Mouse (Mus musculus): ENCODE results near the gene Tubb2b. TPM values are rescaled to one million over a fixed set of nuclear protein-coding genes. Genes with fewer than 3 reads are reported as not detected.
"Not testable (repeated sequence)": the region's sequence is repeated elsewhere in the genome, so short reads cannot be mapped to it uniquely, and the experiment has no call there.

The Tubb2b gene
- polyA plus RNA-seq, 1 experiment from 2014 or later = 56.8 TPM

DNA sequence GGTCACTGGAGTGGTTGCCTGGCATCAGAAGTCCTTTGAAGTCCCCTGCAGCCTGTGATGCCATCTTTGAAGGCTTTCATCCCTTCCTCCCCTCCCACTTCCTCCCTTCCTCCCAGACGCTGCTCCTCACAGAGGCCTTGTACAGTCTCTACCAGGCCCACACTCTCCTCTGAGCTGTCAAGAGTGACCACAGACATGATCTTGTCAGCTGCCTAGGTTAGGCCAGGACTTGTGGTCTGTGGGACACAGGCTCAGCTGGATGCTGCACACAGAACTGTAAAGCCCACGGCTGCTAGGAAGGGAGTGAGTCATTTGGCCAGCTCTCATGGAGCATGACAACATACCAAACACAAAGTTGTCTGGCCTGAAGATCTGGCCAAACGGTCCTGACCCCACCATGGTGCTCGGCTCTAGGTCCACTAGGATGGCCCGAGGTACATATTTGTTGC lies 42.0 kb downstream of the Tubb2b start:
- H3K4me3 ChIP-seq (ENCODE audit: low read length); H3K36me3 ChIP-seq (ENCODE audit: control insufficient read depth, insufficient read depth); H3K9me3 ChIP-seq (replicated peaks; ENCODE audit: control insufficient read depth, low read length); H3K27ac ChIP-seq (ENCODE audit: low read length); H3K27me3 ChIP-seq (ENCODE audit: control insufficient read depth, insufficient read depth, low read length); H3K9ac ChIP-seq (ENCODE audit: low read length); H3K4me2 ChIP-seq (ENCODE audit: low read depth, low read length); ATAC-seq (replicated peaks; ENCODE audit: extremely low read depth, insufficient read depth, low FRiP score): not testable (repeated sequence)
- WGBS = 59% methylated on average over 5 of the region's 5 CpGs
- peaks cover 13% of the 10 kb centered on the region for H3K4me1 ChIP-seq (ENCODE audit: control insufficient read depth, insufficient read depth, low read length)

DNA sequence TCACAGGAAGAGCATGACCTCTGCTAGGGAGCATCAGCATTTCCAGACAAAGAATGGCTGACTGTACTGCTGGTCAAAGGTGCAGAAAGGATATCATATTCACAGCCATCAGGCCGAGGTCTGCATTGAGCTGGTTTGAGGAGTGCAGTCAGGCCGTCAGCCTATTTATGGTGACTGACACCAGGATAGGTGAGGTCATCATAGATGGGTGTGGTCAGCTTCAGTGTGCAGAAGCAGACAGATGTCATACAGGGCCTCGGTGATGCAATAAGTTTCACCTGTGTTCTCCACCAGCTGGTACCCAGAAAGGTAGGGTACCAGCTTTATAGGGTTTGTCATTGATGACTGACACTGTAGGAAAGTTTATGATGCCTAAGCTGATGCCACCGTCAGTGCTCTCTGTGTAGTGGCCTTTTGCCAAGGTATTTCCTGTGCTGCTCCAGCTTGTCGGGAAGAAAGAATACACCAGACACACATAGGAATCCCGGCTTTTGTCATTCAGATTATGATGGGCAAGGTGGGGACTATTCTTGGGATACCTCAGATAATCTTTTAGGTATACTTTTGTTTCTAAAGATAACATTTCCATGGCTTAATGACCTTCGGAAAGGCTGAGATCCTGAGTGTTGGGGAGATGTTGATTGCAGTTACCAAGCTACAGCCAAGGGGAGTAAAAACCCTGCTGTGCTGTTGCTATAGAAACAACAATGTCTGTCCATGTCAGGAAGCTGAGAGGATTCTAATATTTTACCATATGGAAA lies 43.0 kb downstream of the Tubb2b start:
- Histone ChIP-seq H3K27me3 (ENCODE audit: control insufficient read depth, insufficient read depth, low read length) (no peaks in the 10 kb centered on the region), H3K4me1 (ENCODE audit: control insufficient read depth, insufficient read depth, low read length) (peaks cover 13% of the 10 kb centered on the region), H3K4me2 (ENCODE audit: low read depth, low read length) (no peak overlapping the region), H3K27ac (ENCODE audit: low read length) (peak overlapping the region; percentile 9; the same call in 1 of the 2 replicates), H3K36me3 (ENCODE audit: control insufficient read depth, insufficient read depth) (no peaks in the 10 kb centered on the region), H3K4me3 (ENCODE audit: low read length) (no peak overlapping the region), H3K9me3 (replicated peaks; ENCODE audit: control insufficient read depth, low read length) (no peaks in the 10 kb centered on the region), H3K9ac (ENCODE audit: low read length) (no peak overlapping the region)
- WGBS = 24% methylated on average over 7 of the region's 7 CpGs
- ATAC-seq (replicated peaks; ENCODE audit: extremely low read depth, insufficient read depth, low FRiP score) = no peak; the same call in 1 of the 2 replicates

DNA sequence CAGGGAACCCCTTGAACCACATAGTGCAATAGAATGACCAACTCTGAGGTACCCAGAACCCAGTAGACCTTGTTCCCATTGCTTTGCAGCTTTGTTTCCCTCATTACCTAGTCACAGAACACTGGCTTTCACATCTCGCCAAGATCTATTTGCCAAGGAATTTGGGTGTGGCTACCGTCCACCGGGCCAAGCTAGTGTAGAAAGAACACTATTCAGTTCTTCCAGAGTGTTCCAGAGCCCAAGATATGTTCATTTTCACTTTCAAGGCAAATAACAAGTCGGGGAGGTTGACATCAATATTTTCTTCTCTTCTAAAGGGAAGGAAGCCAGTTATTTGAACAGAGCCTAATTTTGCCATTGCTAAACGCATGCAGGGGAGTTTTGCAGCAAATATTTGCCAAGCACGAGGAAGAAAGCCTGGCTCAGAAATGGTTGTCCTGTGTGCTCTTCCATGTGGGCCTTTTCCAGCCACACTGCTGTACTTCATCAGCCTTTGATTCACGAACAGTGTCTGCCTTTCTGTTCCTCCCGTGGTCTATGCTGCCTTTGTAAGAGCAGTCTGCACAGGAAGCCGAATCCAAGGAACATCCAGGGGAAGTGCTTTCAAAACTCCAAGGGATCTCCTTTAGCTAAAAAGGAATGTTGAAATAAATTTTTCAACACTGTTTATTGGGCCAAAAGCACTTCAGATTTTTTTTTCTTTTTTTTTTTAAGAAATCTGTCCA lies 46.1 kb downstream of the Tubb2b start:
- WGBS = 58% methylated on average over 9 of the region's 9 CpGs
- H3K9me3 ChIP-seq (replicated peaks; ENCODE audit: control insufficient read depth, low read length) = no peaks in the 10 kb centered on the region
- ATAC-seq (replicated peaks; ENCODE audit: extremely low read depth, insufficient read depth, low FRiP score) = no peak
- no peak overlapping the region; the same call in 1 of the 2 replicates for H3K27ac ChIP-seq (ENCODE audit: low read length)
- H3K4me3 ChIP-seq (ENCODE audit: low read length) = no peak overlapping the region
- H3K9ac ChIP-seq (ENCODE audit: low read length) = no peak overlapping the region
- H3K4me2 ChIP-seq (ENCODE audit: low read depth, low read length) = no peak overlapping the region
- no peaks in the 10 kb centered on the region for H3K36me3 ChIP-seq (ENCODE audit: control insufficient read depth, insufficient read depth)
- H3K27me3 ChIP-seq (ENCODE audit: control insufficient read depth, insufficient read depth, low read length) = no peaks in the 10 kb centered on the region
- H3K4me1 ChIP-seq (ENCODE audit: control insufficient read depth, insufficient read depth, low read length) = peaks cover 13% of the 10 kb centered on the region

DNA sequence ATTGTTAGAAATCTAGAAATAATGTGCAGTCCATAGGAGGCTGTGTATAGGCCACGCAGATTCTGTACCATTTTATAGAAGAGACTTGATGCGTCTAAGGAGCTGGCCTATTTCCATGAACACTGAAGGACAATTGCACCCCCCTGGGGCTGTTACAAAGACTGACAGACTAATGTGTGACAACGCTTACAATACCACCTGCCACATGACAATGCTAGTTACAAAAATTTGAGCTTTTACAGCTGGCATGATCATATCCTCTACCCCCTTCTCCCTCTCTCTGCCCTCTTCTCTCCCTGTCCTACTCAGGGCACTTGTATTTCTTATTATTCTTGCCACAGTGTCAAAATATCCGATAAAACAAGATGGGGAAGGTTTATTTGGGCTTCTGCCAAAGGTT lies 48.3 kb downstream of the Tubb2b start:
- Histone ChIP-seq H3K27me3 (ENCODE audit: control insufficient read depth, insufficient read depth, low read length) (no peaks in the 10 kb centered on the region), H3K36me3 (ENCODE audit: control insufficient read depth, insufficient read depth) (no peaks in the 10 kb centered on the region), H3K4me2 (ENCODE audit: low read depth, low read length) (no peak overlapping the region), H3K9ac (ENCODE audit: low read length) (no peak overlapping the region), H3K4me3 (ENCODE audit: low read length) (no peak overlapping the region), H3K4me1 (ENCODE audit: control insufficient read depth, insufficient read depth, low read length) (peaks cover 11% of the 10 kb centered on the region), H3K27ac (ENCODE audit: low read length) (no peak overlapping the region), H3K9me3 (replicated peaks; ENCODE audit: control insufficient read depth, low read length) (no peaks in the 10 kb centered on the region)
- ATAC-seq (replicated peaks; ENCODE audit: extremely low read depth, insufficient read depth, low FRiP score) = no peak
- WGBS = 79% methylated on average over 4 of the region's 4 CpGs

DNA sequence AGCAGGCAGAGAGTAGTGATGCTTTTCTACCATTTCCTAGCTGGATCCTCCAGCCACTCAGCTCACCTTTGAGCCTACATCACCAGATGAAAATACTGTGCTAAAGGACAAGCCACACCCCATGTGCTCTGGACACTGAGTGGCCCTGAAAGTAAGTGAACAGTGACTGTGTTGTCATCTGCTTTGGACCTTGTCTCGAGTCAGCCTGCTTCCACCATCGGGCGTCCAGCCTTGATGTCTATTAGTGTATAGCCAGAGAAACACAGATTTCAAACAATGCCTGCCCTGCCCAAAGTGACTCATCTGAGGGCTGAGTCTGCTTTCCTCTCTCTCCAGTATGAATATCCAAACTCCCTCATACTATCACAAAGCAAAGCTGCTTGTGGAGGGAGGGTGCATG lies 50.5 kb downstream of the Tubb2b start:
- no peak overlapping the region for H3K9ac ChIP-seq (ENCODE audit: low read length)
- H3K4me2 ChIP-seq (ENCODE audit: low read depth, low read length) = no peak overlapping the region
- 61% methylated on average over 3 of the region's 3 CpGs for WGBS
- H3K4me3 ChIP-seq (ENCODE audit: low read length) = no peak overlapping the region
- no peaks in the 10 kb centered on the region for H3K9me3 ChIP-seq (replicated peaks; ENCODE audit: control insufficient read depth, low read length)
- no peak for ATAC-seq (replicated peaks; ENCODE audit: extremely low read depth, insufficient read depth, low FRiP score)
- peaks cover 2% of the 10 kb centered on the region; the same call in 1 of the 2 replicates for H3K36me3 ChIP-seq (ENCODE audit: control insufficient read depth, insufficient read depth)
- H3K4me1 ChIP-seq (ENCODE audit: control insufficient read depth, insufficient read depth, low read length) = peaks cover 14% of the 10 kb centered on the region
- H3K27ac ChIP-seq (ENCODE audit: low read length) = no peak overlapping the region
- H3K27me3 ChIP-seq (ENCODE audit: control insufficient read depth, insufficient read depth, low read length) = no peaks in the 10 kb centered on the region

DNA sequence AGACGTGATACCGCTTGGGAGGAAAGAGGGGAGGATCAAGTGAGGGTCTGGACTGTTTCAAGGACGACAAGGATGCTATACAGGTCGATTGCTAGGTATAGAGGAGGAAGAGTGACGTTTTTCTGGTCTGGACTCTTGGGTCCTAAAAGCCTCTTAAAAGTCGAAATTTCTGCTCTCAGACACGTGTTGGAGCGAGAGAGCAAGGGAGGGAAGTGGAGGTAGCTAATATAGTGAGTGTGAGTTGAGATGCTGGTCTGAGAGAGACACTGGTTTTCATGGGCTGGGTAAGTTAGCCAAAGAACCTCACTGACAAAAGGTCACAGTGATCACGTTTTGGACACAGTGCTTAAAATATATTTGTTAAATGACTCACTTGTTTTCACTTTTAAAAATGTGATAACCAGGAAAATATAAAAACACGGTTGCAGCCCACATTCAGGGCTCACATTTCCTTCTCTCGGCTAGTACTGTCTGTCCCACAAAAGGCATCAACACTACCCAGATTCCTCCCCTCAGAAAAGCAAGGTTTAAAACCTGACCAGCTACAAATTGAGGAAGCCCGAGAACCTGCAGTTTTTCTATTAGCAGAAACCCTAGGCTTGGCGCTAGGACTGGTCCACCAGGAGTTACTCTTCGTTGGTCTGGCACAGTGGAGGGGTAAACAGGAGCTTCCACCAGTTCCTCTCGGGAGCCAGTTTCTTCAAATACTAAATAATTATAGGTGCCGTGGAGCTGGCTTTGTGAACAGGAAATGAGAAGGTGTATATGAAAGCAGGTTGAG lies 51.6 kb downstream of the Tubb2b start:
- 34% methylated on average over 16 of the region's 16 CpGs for WGBS
- no peak for ATAC-seq (replicated peaks; ENCODE audit: extremely low read depth, insufficient read depth, low FRiP score)

DNA sequence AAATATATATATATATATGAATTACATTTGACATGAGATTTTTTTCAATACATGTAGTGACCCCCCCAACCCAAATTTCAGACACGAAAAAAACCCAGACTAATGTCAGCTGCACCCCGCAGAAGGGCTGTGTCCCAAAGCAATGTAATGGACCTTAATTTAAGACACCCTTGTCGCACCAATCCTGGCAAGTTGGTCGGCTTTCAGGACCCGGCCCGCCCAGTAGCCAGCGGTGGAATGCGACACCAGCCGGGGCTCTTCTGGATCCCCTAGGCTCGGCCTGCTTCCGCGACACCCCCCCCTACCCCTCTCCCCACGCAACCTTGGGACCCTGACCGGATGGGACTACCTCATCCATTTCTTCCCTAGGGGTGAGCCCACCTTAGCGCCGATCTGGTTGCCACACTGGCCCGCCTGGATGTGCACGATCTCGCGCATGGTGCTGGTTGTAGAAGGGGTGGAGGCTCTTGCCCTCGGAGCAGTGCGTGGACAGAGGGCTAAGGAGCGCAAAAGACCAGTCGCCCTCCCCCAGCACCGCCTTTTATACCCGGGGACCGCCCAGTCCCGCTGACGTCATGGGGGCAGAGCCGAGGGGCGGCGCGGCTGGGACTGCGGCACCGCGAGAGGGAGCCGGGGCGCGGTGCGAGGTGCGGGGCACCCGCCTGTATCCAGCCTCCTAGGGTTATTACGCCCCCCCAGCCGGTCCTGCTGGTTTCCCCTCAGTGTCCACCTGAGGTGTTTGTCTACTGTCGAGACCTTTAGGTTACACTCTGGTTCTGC lies 52.6 kb downstream of the Tubb2b start, which contains the start of gene Tubb2a:
Gene Tubb2a (minus strand): TSS at position 516 of the 780 bp plus-strand sequence.
- Histone ChIP-seq H3K4me1 (ENCODE audit: control insufficient read depth, insufficient read depth, low read length) (peaks cover 14% of the 10 kb centered on the region), H3K27ac (ENCODE audit: low read length) (peak within 1 kb of the TSS; percentile 77), H3K9me3 (replicated peaks; ENCODE audit: control insufficient read depth, low read length) (no peaks in the 10 kb centered on the region), H3K4me2 (ENCODE audit: low read depth, low read length) (peak within 1 kb of the TSS; percentile 96), H3K4me3 (ENCODE audit: low read length) (peak within 1 kb of the TSS; percentile 95), H3K36me3 (ENCODE audit: control insufficient read depth, insufficient read depth) (peaks cover 5% of the 10 kb centered on the region), H3K27me3 (ENCODE audit: control insufficient read depth, insufficient read depth, low read length) (no peaks in the 10 kb centered on the region), H3K9ac (ENCODE audit: low read length) (peak within 1 kb of the TSS; percentile 95)
- 1% methylated on average over 45 of the region's 45 CpGs for WGBS
- peak; percentile 93 for ATAC-seq (replicated peaks; ENCODE audit: extremely low read depth, insufficient read depth, low FRiP score)

More for the DNA sequence above, 51.6 kb downstream of the Tubb2b start:
- Histone ChIP-seq H3K36me3 (ENCODE audit: control insufficient read depth, insufficient read depth) (peaks cover 2% of the 10 kb centered on the region; the same call in 1 of the 2 replicates), H3K27ac (ENCODE audit: low read length) (no peak overlapping the region), H3K9ac (ENCODE audit: low read length) (peak overlapping the region; percentile 95), H3K27me3 (ENCODE audit: control insufficient read depth, insufficient read depth, low read length) (no peaks in the 10 kb centered on the region), H3K4me2 (ENCODE audit: low read depth, low read length) (peak overlapping the region; percentile 96), H3K9me3 (replicated peaks; ENCODE audit: control insufficient read depth, low read length) (no peaks in the 10 kb centered on the region), H3K4me1 (ENCODE audit: control insufficient read depth, insufficient read depth, low read length) (peaks cover 14% of the 10 kb centered on the region), H3K4me3 (ENCODE audit: low read length) (peak overlapping the region; percentile 95)
